Mouse (Mus musculus) small intestine, adult 2 months (tissue): Measurements from ENCODE around the gene Pdlim1.

Experiments
- CTCF ChIP-seq: fragments of 200-500 bp; IDR thresholded peaks from 2 replicates; pipeline ENCODE4 v1.5.1; 2012; ENCODE audit warnings: low read depth, mild to moderate bottlenecking, control low read depth, inconsistent platforms, low read length, moderate library complexity, mixed read lengths; ENCODE audit not compliant: insufficient replicate concordance, insufficient read length; ENCODE audit errors: extremely low read depth
- POLR2A ChIP-seq: fragments of 200-500 bp; IDR thresholded peaks from 2 replicates; pipeline ENCODE4 v1.6.1; 2012; ENCODE audit warnings: low read depth, mild to moderate bottlenecking, control low read depth, inconsistent platforms, low read length, moderate library complexity

DNA sequence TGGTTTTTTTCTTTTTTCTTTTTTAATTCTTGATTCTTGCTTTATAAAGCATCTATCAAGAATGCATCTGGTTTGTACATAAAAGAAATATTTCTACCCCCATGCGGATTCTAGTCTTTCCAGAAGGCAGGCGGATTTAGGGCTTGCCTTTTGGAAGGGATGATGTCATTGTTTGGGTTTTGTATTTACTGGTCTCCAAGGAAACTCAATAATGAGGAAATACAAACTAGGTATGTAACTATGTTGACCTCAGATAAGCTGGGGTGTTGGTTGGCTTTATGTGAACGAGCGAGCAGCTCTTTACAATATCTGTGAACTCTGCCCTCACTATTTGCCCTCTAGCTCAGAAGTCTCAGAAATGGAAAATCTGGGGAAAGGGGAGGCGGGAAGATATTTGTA lies 24.4 kb downstream of the Pdlim1 start:
- TF ChIP-seq CTCF (no peak), POLR2A (no peak)
